Mouse (Mus musculus) retina, postnatal 7 days (tissue): Measurements from ENCODE around the gene Cmss1.

Experiments used
- DNase-seq: peaks from one replicate; pipeline ENCODE4 v3.0.0-alpha.2; 2012; ENCODE audit warnings: low read depth, low spot score

Gene Cmss1

DNA sequence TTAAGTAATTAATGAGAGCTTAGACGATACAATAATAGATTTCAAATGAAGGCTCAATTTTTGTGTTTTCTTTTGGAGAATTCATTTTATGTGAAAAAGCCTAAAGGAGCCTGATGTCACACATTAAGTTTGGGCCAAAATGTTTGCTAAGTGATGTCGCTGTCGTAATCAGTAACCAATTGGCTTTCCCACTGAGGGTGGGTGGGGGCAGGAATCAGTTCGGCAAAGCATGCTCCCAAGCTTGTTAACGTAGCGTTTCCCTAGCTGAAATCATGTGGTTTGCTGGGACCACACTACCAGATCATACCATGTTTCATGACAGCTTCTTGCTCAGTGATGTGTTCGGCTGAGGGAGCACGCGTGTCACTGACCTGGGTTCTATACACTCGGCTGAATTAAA, 91.0 kb downstream of the Cmss1 start:
- DNase-seq = no peak

DNA sequence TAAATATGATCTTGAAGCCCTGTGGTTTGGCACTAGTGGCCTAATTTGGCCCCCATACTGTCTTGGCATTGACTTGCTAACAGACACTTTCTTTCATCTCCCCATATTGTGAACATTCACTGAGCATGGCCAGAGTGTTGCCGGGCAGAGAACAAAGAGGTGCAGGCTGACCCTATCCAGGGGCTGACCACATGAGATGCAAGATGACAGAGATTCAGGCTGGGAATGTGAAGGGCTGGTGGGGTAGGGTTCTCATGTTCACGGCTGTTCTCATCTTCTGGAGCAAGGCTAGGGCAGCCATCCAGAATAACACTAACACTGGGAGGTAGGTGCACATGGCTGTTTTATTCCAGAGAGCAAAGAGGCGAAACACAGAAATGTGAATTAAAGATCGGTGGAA, 92.3 kb downstream of the Cmss1 start:
- no peak for DNase-seq

DNA sequence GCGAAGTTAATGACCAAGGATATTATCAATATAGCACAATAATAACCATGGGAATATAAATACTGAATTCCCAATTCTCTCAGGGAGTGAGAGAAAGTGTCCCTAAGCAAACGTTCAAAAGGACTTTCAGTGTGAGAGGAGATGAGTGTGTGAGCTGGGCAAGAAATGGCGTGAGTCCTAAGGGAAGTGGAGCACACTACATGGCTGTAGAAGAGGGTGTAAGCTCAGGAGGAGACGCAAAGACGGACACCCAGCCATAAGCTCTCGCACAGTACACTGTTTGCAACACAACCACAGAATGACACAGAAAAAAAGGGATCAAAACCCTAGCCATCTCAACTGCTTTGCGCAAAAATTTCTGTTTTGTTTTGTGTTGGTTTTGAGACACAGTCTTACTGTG, 93.1 kb downstream of the Cmss1 start:
- DNase-seq = no peak

DNA sequence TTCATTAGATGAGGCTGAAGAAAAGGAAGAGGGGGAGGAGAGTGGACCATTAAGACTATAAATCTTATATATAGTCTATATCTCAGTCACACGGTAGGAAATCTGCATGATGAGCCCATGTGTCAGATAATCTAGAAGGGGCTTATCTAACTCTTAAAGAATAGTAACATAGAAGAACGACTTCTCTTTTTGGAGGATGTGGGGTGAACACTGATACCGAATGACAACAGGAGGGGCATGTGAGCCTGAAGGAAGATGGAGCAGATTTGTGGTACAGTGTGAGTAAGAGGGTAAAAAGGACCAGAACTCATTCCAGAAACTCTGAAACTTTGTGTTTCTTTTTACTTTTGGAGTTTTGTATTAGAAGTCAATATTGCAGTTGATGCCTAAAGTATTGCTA, 97.6 kb downstream of the Cmss1 start:
- DNase-seq = no peak

DNA sequence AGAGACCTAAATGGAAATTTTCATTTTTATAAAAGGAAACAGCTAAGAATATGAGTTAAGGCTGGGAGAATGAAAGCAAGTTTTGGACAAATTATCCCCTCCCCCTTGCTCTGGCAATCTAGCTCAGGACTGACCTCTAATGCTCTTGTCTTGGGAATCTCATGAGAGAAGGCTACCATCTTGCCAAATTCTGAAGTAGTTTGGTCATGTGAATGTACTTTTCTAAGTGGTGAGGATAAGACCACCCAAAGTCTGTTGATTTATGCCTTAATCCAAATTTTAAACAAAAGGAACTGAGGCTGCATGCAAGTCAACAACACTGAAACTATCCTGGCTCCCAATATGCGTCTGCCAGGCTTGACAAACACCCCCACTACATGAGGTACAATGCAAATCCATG, 98.3 kb downstream of the Cmss1 start:
- DNase-seq = no peak

DNA sequence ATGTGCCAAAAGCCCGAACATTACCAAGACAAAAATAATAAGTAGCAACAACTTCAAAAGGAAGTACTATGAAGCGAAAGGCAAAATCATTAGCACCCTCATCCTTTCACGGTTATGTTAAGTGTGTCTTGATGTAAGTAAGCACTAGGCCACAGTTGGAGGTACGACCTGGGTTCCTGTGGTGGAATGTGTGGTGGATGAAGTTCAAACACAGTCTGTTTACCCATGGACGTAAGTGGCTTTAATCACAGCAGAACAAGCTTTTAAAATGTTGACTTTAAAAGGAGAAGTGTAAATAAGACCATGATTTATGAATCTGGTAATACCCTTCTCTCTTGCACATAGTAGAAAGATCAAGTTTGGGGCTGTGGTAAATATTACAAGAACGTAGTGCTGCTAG, 100.5 kb downstream of the Cmss1 start:
- DNase-seq = no peak

DNA sequence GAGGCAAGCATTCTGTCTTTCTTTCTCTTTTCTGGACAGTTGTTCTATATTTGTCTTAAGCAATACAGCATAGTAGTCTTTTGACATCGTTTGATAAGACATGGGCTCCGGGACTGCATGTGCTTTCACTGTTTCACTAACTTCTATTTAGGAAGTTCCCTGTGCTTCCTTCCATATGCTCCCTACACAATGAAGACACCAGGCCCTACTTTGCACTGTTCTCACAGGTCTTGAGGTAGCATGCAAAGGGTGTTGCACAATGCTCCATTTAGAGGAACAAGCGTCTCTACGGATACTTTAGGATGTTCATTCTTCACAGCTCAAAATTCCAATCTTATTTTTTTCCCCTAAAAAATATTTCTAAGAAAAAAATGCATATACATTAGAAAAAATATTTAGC, 101.9 kb downstream of the Cmss1 start:
- DNase-seq = no peak

DNA sequence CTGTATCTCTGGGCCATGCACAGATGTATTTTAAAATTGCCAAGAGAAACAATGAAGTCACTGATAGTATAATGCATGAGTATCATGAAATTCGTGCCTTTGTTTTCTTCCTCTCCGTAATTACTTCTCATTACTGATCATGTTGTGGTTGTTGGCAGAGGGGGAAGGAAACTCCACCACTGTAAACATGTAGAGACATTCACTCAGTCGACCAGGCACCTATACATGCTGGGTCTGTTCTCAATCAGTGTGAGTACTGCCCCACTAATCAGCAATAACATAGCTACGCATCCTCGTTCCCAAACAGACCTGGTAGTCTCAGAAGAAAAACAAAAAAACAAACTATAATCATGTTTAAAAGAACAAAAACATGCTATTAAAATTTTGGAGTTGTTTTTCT, 103.9 kb downstream of the Cmss1 start:
- no peak for DNase-seq

DNA sequence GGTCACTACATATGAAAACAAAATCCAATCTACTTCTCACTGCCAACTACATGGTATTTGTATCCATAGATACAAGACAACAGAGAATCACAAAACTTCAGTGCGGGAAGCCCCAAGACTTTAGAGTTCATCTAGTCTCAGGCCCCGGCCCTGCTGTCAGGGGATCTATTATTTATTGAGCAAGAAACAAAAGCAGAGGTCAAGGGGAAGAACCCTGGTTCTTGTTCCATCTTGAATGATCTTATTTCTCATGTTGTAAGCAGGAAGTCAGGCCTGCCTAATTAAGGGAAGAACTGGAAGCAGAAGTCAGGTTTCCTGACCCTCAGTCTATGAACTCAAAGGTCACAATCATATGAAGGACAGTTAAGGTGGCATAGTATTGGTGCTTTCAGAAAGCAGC, 104.4 kb downstream of the Cmss1 start:
- no peak for DNase-seq

DNA sequence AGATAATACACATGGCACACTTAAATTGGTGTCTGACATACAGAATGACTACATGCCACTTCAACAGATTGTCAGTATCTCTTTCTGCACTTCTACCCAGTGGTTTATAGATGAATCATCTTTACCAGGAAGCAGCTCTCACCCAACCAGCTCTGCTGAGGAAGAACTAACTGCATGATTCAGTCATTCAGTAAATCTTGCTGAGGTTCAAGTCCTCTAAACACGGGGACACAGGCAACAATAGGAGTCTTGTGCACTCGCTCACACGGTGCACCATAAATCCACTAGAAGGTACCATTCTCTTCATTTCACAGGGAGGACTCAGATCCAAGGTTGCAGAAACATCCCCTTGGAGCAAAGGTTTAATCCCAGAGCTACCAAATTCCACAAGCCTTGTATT, 105.8 kb downstream of the Cmss1 start:
- DNase-seq = no peak

DNA sequence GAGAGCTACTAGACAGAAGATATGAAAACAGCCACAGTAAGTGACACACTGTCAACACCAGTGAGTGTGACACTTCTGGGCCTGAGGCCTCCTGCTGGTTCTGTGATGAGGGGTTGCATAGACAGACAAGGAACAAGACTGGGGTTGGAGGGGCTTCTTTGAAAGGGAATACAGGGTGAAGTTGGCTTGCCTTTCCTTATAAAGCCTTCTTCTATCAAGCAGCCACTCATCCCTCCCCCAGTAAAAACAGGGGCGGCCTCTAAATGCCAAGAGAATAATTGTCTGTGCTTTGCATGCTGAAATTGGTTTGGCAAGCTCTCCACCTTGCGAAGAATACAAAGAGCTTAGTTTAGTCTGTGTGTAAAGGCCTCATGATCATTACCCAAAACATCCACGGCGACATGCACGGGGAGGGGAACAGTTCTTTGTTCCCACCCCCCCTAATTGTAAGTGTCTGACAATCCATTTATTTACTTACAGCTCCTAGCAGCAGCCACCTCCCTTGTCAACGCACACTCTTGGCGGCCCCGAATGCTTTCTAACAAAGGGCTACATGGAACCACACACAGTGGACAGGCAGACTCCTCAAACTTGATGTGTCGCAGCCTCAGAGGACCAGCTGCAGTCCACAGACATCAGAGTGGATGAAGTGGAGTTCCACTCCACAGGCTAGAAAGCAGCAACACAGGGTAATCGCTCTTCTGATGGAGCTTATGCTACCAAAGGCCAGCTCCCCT, 110.1 kb downstream of the Cmss1 start:
- peak; percentile 4 for DNase-seq

DNA sequence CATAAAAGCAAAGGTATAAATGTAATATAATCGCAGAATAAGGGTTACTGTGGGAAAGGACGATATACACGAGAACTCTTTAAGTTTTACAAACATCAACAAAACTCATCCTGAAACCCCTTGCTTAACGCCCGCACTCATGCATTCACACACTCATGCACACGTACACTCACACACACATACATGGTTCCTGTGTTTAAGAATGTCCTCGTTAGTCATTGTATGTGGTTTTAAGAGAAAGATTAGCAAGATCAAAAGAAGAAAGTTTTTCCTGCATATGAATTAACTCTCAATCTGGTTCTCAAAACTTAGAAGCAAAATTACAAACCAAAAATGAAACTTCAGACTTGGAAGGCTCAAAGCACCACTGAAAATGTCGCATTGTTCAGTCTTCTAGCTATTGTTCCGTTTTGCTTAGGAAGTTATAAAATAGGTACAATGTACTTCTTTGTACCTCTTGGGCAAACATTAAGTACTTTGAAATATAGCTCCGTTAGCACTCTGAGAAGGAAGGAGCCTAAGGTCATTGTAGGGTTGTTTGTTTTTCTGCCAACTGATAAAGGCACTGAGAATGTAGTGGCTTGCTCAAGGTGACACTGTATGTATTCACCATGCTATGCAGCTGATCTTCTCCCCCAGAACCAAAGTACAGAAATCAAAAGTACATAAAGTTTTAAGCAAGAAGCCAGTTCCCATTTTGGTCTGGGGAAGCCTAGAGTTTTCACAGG, 111.0 kb downstream of the Cmss1 start:
- no peak for DNase-seq

DNA sequence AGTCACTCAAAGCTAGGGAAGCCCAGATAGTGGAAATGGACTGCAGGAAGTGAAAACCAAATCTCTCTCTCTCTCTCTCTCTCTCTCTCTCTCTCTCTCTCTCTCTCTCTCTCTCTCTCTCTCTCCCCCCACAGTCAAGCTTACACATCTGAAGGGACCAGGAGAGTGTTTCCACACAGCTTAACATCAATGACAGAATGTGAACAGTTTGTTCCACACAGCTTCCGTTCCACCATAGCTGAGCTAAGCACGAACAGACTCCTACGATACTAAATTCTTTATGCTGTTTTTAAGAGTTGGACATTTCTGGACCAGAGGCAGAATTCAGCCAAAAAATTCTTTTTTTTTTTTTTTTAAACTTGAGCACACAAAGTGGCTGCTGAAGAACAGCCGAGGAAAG, 114.8 kb downstream of the Cmss1 start:
- no peak for DNase-seq

DNA sequence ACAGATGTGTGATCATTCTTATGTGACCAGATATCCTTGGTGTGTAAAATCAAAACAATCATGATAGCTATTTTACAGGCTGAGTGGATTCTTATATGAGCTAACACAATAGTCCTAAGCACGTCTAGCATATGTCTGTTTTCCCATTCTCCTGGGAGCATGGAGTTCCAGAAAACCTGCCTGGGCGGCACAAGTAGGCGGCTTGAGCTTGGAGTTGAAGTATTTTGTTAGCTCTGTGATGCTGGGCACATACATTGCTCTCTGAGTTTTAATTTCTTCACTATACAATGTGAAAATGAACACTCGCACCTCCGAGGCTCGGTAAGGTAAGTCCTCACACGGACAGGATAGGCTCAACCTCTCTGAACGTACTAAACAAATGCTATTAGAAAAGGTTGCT, 116.0 kb downstream of the Cmss1 start:
- DNase-seq = no peak

DNA sequence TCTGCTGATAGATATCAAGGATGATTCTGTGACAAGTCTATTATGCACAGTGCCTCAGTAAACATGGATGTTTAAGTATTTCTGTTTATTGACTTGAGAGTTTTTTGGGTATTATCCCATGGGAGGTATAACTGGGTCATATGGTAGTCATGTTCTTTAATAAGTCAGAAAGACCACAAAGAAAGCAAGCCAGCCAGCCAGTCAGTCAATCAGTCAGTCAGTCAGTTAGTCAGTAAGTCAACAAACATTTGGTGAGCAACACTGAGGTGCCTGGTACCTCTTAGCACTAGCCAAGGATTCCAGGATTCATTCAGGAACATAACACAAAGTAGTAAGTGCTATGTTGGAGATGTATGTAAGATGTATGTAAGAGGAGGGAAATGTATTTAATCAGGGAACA, 118.0 kb downstream of the Cmss1 start:
- no peak for DNase-seq

DNA sequence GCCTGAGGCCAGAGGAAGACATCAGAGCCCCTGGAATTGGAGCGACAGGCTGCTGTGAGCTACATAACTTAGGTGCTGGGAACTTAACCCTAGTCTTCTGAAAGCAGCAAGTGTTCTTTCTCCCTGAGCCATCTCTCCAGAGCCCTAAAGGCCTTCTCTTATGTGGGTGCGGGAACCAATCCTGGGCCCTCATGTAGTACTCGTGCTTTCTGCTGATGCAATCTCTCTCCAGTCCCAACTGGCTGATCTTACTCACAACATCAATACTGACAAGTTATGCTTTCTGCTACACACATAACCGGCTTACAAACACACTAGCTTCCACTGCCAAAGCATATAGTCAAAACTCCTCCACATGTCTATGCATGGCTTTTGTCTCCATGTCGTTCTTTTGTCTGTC, 120.4 kb downstream of the Cmss1 start:
- no peak for DNase-seq

DNA sequence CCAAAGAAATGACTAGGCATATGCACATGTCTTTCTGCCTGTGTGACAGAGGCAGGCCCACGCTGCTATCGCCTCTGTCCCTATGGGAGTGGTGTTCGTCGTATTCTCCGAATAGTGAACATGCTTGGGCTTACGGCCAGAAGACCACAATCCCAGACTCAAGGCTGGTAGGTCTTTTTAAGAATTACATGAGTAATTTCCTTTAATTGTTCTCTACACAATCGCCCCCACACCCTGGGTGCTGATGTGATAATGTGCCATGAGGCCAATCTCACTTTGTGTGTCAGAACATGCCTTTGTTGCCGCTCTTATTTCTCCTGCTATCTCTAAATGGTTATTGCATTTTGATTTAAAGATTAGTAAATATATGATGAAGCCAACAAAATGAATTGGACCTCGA, 121.4 kb downstream of the Cmss1 start:
- no peak for DNase-seq

DNA sequence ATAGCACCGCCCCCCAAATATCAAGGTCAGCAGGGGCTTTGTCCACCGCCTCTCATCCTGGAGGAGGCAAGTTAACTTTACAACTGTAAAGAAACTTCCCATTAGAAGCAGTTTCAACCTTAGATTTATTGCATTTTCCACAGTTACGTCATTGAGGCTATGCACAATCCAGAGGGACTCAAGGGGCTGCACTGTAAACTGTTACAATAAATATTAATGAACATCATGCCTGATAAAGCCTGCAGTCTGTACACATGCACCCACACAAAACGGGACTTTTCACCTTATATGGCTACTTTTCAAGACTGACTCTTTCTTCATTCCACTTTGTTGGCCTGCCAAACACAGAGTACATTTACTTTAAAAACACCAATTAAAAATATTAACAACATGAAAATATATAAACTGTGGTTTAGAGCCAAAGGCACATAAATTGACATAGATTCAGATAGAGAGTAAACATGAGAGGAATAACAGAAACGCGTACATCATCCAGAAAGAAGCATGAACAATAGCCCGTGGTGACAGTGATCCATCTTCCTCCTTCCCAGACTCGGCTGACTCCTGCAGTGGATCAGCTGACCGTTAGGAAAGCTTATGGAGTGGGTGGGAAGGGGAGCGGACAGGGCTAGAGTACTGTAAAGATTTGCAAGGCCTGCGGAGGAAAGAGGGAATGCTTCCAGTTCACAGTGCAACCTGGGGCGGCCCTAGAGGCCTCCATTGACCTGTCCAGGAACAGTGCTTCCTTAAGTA, 122.4 kb downstream of the Cmss1 start:
- DNase-seq = no peak

DNA sequence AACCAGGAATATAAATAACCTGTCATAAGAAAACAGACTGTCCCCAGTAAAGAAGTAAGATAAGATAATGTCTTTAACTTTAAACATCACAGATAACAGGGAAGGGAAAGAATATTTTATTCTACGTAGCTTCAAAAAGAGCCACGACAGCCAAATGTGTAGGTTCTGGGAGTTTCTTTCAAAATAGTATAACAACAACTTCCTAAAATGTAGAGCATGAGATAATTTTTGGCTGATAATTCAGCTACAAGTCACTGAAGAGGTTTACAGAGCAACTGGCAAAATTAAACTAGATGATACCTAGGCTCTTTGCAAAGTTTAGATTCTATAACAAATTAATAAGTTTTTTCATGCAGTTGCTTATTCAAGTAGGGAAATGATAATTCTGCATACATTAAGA, 123.2 kb downstream of the Cmss1 start:
- DNase-seq = no peak

DNA sequence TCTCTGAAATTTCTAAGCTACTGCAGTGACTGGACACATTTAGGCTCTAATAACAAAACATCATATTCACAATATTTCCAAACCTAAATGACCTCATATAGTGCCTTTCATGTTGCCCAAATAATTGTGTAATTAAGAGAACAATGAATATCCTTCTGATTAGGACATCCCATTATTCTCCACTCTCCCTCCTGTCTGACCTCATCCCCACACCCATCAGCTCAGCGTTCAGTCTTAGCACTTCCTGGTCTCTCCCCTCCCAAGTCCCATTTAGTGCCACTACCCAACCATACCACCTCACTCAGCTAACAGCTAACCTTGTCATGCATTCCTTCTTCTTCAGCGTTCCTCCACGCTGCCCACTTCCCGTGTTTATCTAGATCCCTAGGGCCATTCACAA, 123.8 kb downstream of the Cmss1 start:
- no peak for DNase-seq

DNA sequence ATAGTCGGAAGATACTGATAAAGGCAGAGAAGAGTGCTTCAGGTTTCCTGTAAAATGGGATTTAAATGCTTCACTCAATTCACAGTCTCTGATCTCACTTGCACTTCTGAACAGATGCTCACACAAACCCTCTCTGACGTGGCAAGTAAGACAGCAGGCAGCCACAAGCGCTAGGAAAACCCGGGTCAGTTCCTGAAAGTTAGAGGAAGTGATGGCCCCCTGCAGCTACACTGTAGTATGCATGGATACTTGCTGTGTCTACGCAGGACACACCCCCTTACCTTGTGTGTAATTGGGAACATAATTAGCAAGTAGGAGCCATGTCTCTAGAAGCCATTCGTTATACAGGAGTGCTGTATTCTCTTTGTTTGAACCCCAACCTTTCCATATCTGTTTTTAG, 124.4 kb downstream of the Cmss1 start:
- no peak for DNase-seq

DNA sequence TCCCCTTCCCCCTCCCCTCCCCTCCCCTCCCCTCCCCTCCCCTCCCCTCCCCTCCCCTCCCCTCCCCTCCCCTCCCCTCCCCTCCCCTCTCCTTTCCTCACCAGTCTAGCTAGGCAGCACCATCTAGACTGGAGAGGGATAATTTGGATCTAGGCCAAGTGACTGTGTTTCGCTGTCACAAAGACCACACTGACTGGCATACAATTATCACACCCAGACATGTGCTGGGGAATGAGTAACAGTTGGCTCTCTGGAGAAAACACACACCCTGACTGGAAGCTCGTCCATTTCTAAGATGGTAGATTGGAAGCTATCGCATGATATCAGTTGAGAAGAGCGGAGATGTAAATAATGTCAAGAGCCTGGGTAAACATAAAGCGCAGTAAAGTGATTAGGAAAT, 126.9 kb downstream of the Cmss1 start:
- peak; percentile 5 for DNase-seq

DNA sequence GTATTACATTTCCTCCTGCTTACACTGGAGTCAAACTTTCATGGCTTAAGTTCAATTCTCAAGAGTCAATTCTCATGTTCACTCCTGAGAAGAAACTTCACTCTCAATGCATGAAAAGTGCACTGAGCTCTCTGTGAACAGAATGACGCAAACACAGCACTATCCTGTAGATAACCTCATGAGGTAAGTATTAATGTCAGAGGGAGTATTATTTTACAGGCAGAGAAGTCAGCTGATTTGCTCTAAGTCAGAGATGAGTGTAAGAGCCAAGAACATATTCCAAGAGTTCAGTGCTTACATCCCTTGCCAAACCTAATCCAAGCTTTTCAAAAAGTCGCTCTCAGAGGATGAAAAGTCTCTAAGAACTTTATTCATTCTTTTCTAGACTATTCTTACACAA, 128.2 kb downstream of the Cmss1 start:
- DNase-seq = no peak
